Mouse (Mus musculus): ENCODE data around the gene P2ry2. TPM values are rescaled to one million over a fixed set of nuclear protein-coding genes. Genes with fewer than 3 reads are reported as not detected.

The P2ry2 gene
- polyA plus RNA-seq, 1 experiment, result 4.5 TPM

DNA sequence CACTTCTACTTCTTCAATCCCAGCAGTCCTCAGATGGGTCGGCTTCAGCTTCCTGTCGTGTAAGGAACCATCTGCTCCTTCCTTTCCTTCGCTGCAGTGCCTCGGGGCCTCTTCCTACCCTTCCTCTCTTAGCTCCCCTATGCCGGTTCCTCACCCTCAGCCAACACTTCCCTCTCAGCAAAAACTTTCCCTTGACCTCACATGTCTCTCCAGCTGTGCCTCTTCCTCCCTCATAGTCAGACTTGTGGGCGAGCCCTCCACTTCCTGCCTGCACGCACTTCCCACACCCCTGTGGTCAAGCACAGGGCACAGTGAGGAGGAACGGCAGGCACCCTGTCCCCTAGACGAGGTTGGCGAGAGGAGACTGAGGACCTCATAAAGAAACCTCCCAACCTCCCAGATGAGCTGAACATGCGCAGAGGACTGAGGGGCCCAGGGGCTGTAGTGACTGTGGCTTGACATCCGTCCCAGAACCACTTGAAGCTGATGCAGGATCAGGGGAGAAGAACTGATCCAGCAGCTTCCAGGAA lies 62.1 kb downstream of the P2ry2 start:
- no peaks in the 10 kb centered on the region for H3K36me3 ChIP-seq (ENCODE audit: control insufficient read depth, insufficient read depth)
- no peak overlapping the region for H3ac ChIP-seq (ENCODE audit: control insufficient read depth, insufficient read length, low read depth)
- H3K4me3 ChIP-seq (ENCODE audit: insufficient read depth, poor library complexity, severe bottlenecking), result no peak overlapping the region
- TF ChIP-seq CEBPB (IDR thresholded peaks at IDR 0.05; ENCODE audit: low read depth), result no peak
- no peak for TF ChIP-seq MYOG (IDR thresholded peaks at IDR 0.05; ENCODE audit: control insufficient read depth, extremely low read depth, insufficient read length)
- TF ChIP-seq MAX (IDR thresholded peaks at IDR 0.05), result no peak
- no peak for TF ChIP-seq FOSL1 (IDR thresholded peaks at IDR 0.05; ENCODE audit: insufficient read depth, low read length, poor library complexity, severe bottlenecking)
- no peak for TF ChIP-seq CTCF (IDR thresholded peaks at IDR 0.05; ENCODE audit: control insufficient read depth, insufficient read depth, insufficient read length)
- no peak for TF ChIP-seq USF1 (IDR thresholded peaks at IDR 0.05; ENCODE audit: low read depth)
- TF ChIP-seq MYOD1 (IDR thresholded peaks at IDR 0.05; ENCODE audit: control insufficient read depth, insufficient read length, low read depth), result no peak
- H3K79me3 ChIP-seq (ENCODE audit: low read depth), result no peaks in the 10 kb centered on the region
- H3K27me3 ChIP-seq (ENCODE audit: control insufficient read depth, insufficient read depth, insufficient read length), result no peaks in the 10 kb centered on the region
- H3K79me2 ChIP-seq (ENCODE audit: control insufficient read depth, insufficient read depth), result no peaks in the 10 kb centered on the region

DNA sequence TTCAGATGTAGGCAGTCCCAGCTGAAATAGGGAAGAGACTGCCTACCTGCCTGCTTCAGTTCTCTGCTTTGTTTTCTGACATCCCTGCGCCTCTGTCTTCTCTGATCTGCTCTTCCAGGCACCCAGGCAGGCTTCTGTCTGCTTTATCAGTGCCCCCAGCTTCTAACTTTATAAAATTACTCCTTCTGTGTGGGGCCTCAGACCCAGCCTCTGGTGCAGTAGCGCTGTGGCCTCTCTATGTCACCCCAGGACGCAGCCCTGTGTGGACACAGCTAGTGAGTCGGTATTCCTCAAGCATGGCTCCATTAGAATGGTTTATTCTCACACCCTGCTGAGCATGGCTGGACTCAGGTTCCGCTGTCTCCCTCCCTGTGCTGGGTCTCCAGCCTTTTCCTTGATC lies 62.6 kb downstream of the P2ry2 start:
- Histone ChIP-seq H3K4me3 (ENCODE audit: insufficient read depth, poor library complexity, severe bottlenecking) (no peak overlapping the region), H3K27me3 (ENCODE audit: control insufficient read depth, insufficient read depth, insufficient read length) (no peaks in the 10 kb centered on the region), H3K36me3 (ENCODE audit: control insufficient read depth, insufficient read depth) (no peaks in the 10 kb centered on the region), H3K79me2 (ENCODE audit: control insufficient read depth, insufficient read depth) (no peaks in the 10 kb centered on the region), H3K79me3 (ENCODE audit: low read depth) (no peaks in the 10 kb centered on the region), H3ac (ENCODE audit: control insufficient read depth, insufficient read length, low read depth) (no peak overlapping the region)
- TF ChIP-seq MYOG (IDR thresholded peaks at IDR 0.05; ENCODE audit: control insufficient read depth, extremely low read depth, insufficient read length) (no peak), MYOD1 (IDR thresholded peaks at IDR 0.05; ENCODE audit: control insufficient read depth, insufficient read length, low read depth) (no peak), USF1 (IDR thresholded peaks at IDR 0.05; ENCODE audit: low read depth) (no peak), MAX (IDR thresholded peaks at IDR 0.05) (no peak), FOSL1 (IDR thresholded peaks at IDR 0.05; ENCODE audit: insufficient read depth, low read length, poor library complexity, severe bottlenecking) (no peak), CEBPB (IDR thresholded peaks at IDR 0.05; ENCODE audit: low read depth) (no peak), CTCF (IDR thresholded peaks at IDR 0.05; ENCODE audit: control insufficient read depth, insufficient read depth, insufficient read length) (no peak)

Other genes with a start within 250 kb of the P2ry2 start
- 23.7 TPM for gene Relt, start 149.4 kb downstream of the P2ry2 start, polyA plus RNA-seq (2012; fragmentation: generic; extraction: Trizol)
- 35.4 TPM for gene Arhgef17, start 80.8 kb downstream of the P2ry2 start, polyA plus RNA-seq (2012; fragmentation: generic; extraction: Trizol)
- gene P2ry6, start 38.2 kb downstream of the P2ry2 start, polyA plus RNA-seq (2012; fragmentation: generic; extraction: Trizol), result 0.04 TPM
- 2.4 TPM for gene Fchsd2, start 80.0 kb upstream of the P2ry2 start, polyA plus RNA-seq (2012; fragmentation: generic; extraction: Trizol)

All from C2C12 (cell line).